Mouse (Mus musculus) hematopoietic stem cell, adult 5-6 weeks (primary cell): ENCODE measurements around the gene Hist1h3i. TPM values are rescaled to one million over a fixed set of nuclear protein-coding genes. Genes with fewer than 3 reads are reported as not detected.
A peak's percentile ranks its signal among the peaks of the same experiment; 100 is the strongest.
"Not testable (repeated sequence)": the region's sequence is repeated elsewhere in the genome, so short reads cannot be mapped to it uniquely, and the experiment has no call there.

Experiments
- ATAC-seq, 2 experiments: fragments of 125-278 bp in 1 of 2; replicated peaks in 1 of 2; 2 replicates each; pipeline ENCODE4 v1.8.0; 2016 to 2017; ENCODE audit warnings: inconsistent platforms in 2 of 2, mild to moderate bottlenecking in 2 of 2, moderate number of reproducible peaks in 2 of 2, low read depth in 1 of 2, moderate TSS enrichment in 1 of 2; ENCODE audit not compliant: low FRiP score in 2 of 2, poor library complexity in 2 of 2, severe bottlenecking in 2 of 2, insufficient read depth in 1 of 2, low TSS enrichment in 1 of 2
- total RNA-seq: library from RNA; stranded (forward); fragments of 172-1452, 232-1000 nt; gene quantifications from 2 replicates; pipeline ENCODE4 v1.2.3, GENCODE M21; 2017

Hist1h3i gene
- total RNA-seq, 1 experiment from 2014 or later = 102 TPM

GRCm38 (mm10) chr13:21786189-21786898 is 3.2 kb upstream of the Hist1h3i start:
- no peak for ATAC-seq

- ATAC-seq = no peak
Measured at GRCm38 (mm10) chr13:21784311-21784710, 1.1 kb upstream of the Hist1h3i start.

GRCm38 (mm10) chr13:21783734-21784161 is 578 bp upstream of the Hist1h3i start:
- ATAC-seq = no peak

GRCm38 (mm10) chr13:21782361-21783254 is 562 bp downstream of the Hist1h3i start:
- ATAC-seq = not testable (repeated sequence)

GRCm38 (mm10) chr13:21781639-21782038 is 1.5 kb downstream of the Hist1h3i start:
- no peak for ATAC-seq

- ATAC-seq = no peak
Measured at GRCm38 (mm10) chr13:21781021-21781555, 2.1 kb downstream of the Hist1h3i start.

- ATAC-seq = peak; percentile 28 to 40
Measured at GRCm38 (mm10) chr13:21779767-21780731, 3.1 kb downstream of the Hist1h3i start, which contains the start of gene Hist1h1b. TSS of gene Hist1h1b (minus strand) at chr13:21780625.

GRCm38 (mm10) chr13:21778814-21779766 is 4.1 kb downstream of the Hist1h3i start:
- peak; percentile 81 to 83 for ATAC-seq

- no peak for ATAC-seq
Measured at GRCm38 (mm10) chr13:21755707-21756106, 27.5 kb downstream of the Hist1h3i start.

- ATAC-seq = peak in 1 of 2 experiments; percentile 13; a peak in 1 of 4 replicates
Measured at GRCm38 (mm10) chr13:21754294-21755001, 28.7 kb downstream of the Hist1h3i start.

- ATAC-seq = peak; percentile 89 to 94
Measured at GRCm38 (mm10) chr13:21753524-21754285, 29.5 kb downstream of the Hist1h3i start, which contains the start of the genes Hist1h2ak and Hist1h2bn. TSS of gene Hist1h2ak (minus strand) at chr13:21753827. TSS of gene Hist1h2bn (plus strand) at chr13:21754123.

- no peak for ATAC-seq
Measured at GRCm38 (mm10) chr13:21753051-21753523, 30.1 kb downstream of the Hist1h3i start.

GRCm38 (mm10) chr13:21752356-21752755 is 30.8 kb downstream of the Hist1h3i start:
- ATAC-seq = no peak

GRCm38 (mm10) chr13:21751827-21752226 is 31.3 kb downstream of the Hist1h3i start:
- no peak for ATAC-seq
